Mouse (Mus musculus): Measurements from ENCODE around the gene Exog. TPM values are rescaled to one million over a fixed set of nuclear protein-coding genes. Genes with fewer than 3 reads are reported as not detected.

The Exog gene
- total RNA-seq, 2 experiments from 2014 or later: 28.8 to 29.0 TPM

DNA sequence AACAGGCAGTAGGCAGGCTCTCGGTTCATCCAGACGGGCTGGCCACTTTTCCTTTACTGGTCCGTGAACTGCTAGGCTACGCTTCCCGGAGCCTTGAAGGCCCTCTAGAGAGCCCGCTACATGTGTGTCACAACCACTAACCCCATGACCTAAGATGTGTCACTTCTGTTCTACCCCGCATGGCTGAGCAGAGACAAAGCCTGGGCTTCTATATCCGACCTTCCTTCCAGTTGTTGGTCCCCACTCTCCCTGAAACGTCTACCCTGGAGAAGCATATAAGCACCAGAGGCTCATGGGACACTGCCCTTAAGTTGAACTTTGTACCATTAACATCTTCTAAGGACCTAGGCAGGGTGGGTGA lies 53.5 kb downstream of the Exog start:
- intact Hi-C loops (cut with DNase I): no loop called here
- DNase-seq: no peak

DNA sequence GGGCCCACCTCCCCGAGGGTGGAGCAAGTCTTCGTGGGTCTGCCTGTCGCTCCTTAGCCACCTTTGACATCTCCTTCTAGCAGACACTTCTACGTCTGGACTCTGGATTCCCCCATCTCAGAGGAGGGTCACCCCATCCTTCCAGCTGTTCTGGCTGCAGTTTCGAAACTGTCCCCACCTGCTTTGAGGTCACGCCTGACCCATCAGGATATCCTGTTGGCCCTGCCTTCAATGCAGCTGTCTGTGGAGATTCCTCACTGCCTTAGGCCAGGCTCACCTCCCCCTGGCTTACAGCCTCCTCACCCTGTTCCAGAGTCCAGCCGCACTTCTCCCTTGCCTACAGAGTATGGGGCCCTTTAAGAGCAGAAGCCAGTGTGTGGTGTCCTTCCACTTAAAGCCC lies 54.1 kb downstream of the Exog start:
- intact Hi-C loops (cut with DNase I): no loop called here
- no peak for DNase-seq

DNA sequence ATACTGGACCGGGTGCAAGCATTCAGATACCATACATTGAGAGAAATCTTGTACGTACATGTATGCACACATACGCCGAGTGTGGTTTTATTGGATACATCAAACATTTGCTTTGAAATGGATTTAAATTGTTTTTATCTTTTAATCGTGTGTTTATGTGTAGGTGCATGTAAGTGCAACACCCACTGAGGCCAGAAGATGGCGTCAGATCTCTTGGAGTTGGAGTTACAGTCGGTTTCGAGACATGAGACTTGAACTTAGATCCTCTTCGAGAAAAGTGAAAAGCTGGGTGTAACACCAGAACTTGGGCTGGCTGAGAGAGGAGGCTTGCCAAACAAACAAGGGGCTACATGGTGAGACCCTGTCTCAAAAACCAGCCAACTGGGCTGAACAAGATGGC lies 58.9 kb downstream of the Exog start:
- DNase-seq: no peak
- intact Hi-C loops (cut with DNase I): no loop called here

DNA sequence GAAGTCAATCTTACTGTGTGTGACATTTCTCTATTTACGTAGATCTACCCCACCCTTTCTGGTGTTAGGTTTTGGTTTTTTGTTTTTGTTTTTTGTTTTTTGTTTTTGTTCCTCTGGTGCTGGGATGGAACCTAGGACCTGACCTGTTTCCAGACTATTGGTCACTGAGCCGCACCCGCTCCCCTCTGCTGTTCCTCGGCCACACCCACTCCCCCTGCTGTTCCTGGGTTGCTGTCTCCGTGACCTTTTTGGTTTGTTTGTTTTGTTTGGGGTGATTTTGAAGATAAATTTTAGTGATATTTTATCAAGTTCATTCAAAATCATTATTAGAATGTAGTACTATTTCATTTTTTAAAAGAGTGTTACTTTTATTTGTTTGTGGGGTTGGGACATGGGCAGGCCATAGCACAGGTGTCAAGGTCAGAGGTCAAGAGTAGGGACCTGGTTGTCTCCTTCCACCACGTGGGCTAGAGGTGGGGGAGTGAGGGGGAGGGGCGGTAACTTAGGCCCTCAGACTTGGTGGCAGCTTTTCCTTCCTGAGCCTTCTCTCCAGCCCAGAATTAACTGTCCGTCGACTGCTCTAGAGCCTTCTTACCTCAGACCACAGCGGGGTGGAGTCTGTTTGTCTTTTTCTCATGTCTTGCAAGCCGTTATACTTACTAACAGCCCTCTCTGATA lies 60.4 kb downstream of the Exog start:
- DNase-seq: no peak
- intact Hi-C loops (cut with DNase I): no loop called here

DNA sequence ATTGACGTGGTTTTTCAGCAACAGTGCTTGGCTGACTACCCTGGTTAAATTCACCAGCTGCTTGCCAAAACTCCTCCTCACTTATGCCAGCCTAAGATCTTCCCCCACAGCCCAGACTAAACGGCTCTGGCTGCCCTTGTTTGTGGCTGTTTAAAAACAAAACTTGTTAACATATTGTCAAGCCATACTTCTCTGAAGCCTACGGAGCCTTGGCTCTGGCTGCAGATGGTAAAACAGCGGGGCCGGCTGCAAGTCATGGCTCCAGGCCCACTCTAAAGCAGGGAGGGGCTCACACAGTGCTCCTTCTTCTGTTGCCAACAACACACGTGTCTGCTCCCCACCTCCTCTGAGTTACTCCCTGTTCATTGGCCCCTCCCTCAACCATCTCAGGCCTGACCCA lies 66.2 kb downstream of the Exog start:
- intact Hi-C loops (cut with DNase I): no loop called here
- DNase-seq: peak; percentile 91

DNA sequence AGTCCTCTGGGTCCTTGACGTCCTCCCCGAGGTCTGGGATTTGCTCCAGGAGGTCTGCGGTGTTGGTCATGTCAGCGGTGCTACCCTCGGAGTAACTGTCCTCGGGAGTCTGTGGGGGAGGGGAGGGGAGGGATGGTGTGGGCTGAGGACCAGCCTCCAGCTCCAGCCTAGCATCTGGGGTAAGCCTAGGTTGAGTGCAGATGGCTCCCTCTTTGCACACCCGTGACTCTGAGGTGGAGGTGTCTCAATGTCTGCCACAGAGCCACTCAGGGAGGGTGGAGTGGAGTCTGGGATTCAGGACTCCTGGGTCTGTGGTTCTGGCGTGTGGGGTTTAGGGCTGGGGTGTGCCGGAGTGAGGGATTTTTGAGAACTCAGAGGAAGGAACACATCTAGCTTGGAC lies 68.2 kb downstream of the Exog start:
- no peak for DNase-seq
- intact Hi-C loops (cut with DNase I): no loop called here

DNA sequence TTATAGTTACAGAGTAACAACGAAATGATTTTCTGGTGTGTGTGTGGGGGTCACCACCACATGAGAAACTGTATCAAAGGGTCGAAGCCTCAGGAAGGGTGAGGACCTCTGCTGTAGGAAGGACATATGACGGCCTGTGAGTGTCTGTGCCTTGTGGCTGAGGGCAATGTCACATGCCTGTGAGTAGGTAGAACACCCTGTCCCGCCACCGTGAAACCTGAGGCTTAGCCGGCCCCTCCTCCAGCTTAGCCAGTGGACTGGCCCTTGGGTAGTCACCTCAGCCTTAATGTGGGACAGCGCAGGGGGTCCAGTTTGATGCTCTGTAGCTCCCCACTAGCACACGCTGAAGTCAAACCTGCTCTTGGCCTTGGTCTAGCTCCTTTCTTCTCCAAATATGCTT lies 69.1 kb downstream of the Exog start:
- no peak for DNase-seq
- intact Hi-C loops (cut with DNase I): no loop called here

DNA sequence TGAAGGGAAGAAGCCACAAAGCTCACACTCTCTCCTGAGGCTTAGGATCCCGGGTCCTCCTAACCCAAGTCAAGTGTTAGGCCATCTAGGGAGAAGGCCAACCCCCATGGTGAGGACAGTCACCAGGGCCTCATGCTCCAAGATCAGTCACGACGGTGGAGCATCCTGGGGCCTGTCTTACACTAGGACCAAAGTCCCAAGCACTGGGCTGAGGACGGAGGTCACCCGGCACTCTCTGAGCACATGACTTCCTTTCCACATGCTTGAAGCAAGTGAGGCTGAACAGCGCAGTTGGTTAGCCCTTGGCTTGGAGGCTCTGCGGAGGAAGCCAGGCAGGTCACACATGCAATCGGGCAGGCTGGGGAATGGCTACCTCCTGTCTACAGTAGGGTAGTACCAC lies 70.2 kb downstream of the Exog start:
- no peak for DNase-seq
- intact Hi-C loops (cut with DNase I): no loop called here

Other genes with a start within 250 kb of the Exog start
- gene Slc22a13, start 235.8 kb upstream of the Exog start, total RNA-seq (2021): not detected
- gene Oxsr1, start 122.5 kb upstream of the Exog start, total RNA-seq (2021): 10 to 100 TPM; 53.4 to 53.8 TPM
- 10 to 100 TPM; 58.3 to 73.2 TPM for gene Acaa1a, start 105.3 kb upstream of the Exog start, total RNA-seq (2021)
- 1 to 10 TPM; 4.8 to 5.2 TPM for gene Myd88, start 103.5 kb upstream of the Exog start, total RNA-seq (2021)
- 1 to 10 TPM; 2.9 to 3.5 TPM for gene Xylb, start 87.6 kb upstream of the Exog start, total RNA-seq (2021)
- not detected for gene Slc22a14, start 79.4 kb upstream of the Exog start, total RNA-seq (2021)
- gene Acvr2b, start 42.8 kb upstream of the Exog start, total RNA-seq (2021): 10 to 100 TPM; 23.8 to 24.6 TPM
- 1 to 10 TPM; 1.4 to 4.4 TPM for gene Scn5a, start 134.1 kb downstream of the Exog start, total RNA-seq (2021)

All from left cerebral cortex, postnatal 4 days (tissue).